Mouse (Mus musculus): ENCODE results near the gene Prrx2.

DNA sequence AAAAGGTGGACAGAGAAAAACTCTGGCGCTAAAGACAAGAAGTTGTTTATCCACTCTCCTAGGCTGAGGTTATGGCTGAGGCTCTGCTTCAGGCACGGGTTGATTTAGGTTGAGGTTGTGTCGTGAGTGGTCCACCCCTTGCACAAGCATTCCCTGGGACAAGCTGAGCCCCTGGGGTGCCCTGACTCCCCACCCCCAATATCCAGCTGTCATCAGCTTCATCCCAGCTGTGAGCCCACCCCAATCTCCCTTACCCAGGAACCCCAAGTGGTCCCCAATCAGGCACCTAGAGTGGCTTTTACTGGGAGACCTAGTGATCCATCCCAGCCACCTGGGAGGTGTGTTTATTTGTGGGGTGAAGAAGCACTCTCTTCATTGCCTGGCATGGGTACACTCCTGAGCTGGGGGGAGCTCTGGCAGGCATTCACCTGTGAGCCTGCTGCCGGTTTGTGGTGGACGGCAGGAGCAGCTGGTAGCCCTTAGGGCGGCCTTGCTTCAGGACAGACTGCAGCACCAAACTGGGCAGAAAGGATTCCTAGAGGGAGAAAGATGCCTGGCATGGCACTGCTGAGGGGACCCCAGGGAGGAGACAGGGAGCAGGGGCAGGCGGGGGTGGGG, 39.4 kb upstream of the Prrx2 start:
- no peak for TF ChIP-seq CTCF (IDR thresholded peaks at IDR 0.05; ENCODE audit: low read depth)
- no peak for TF ChIP-seq EP300 (IDR thresholded peaks at IDR 0.05; ENCODE audit: low read depth)

All from heart, postnatal 0 days (tissue).